ENCODE assay signal across 7 mouse cellular contexts in genomic region chr3:75202808-75203503, GRCm38 (mm10). TPM values are rescaled to one million over a fixed set of nuclear protein-coding genes. Genes with fewer than 3 reads are reported as not detected.
DNase-seq lines count a peak whose midpoint lies in the region; TF ChIP-seq lines count a peak whose summit lies in the region.

No protein-coding gene starts in this region.

- H3K4me3 ChIP-seq in layer of hippocampus, adult 2 months: no peak overlapping the region

- H3K27ac ChIP-seq in layer of hippocampus, adult 2 months: no peak overlapping the region

- intact Hi-C loops in heart, postnatal 36 days (cut with DNase I): no loop called here

- peak; percentile 85 for TF ChIP-seq CTCF in layer of hippocampus, adult 2 months (conservative IDR thresholded peaks at IDR 0.05)

- DNase-seq in CD8-positive naive resting alpha-beta T cell, adult 2 months (ENCODE audit: low read depth in 2 of 2, low spot score in 2 of 2): peak; percentile 14 to 44
- peak; percentile 34 for DNase-seq in MN1 (ENCODE audit: low spot score)
- peak; percentile 71 to 81 for DNase-seq in cerebellum, postnatal 14 days
- peak; percentile 6 to 37 for DNase-seq in heart, postnatal 36 days
- DNase-seq in layer of hippocampus, adult 2 months (ENCODE audit: low spot score in 2 of 2): peak; percentile 39 to 72
- peak; percentile 8 for DNase-seq in lung, postnatal 25 days (ENCODE audit: low spot score)
- peak; percentile 28 to 59 for DNase-seq in right cerebral cortex, postnatal 10 days (ENCODE audit: low spot score in 2 of 2)

RNA-seq across cellular contexts. Expression of gene Zbbx, which starts 38.1 kb away (rescaled TPM):
- total RNA-seq in heart, postnatal 36 days (2021): not detected
- total RNA-seq in layer of hippocampus, adult 2 months (2021): 1 to 10 TPM; 5.4 to 6.4 TPM

Comparison
In these comparisons a context has a peak if more than half of its experiments do, and no peak if none do; other contexts are left out.
1. DNase-seq: peak in every context shown above with its lines; median percentile 76 in cerebellum, postnatal 14 days; 56 in layer of hippocampus, adult 2 months; 44 in right cerebral cortex, postnatal 10 days; 34 in MN1; 29 in CD8-positive naive resting alpha-beta T cell, adult 2 months; 22 in heart, postnatal 36 days; 8 in lung, postnatal 25 days.
2. RNA of gene Zbbx, which starts 38.1 kb away (total RNA-seq): 5.4 to 6.4 TPM in layer of hippocampus, adult 2 months; not detected in heart, postnatal 36 days; every median in the first group is over 4 times any median in the second.